Mouse (Mus musculus): ENCODE data around the gene Nat8l.
"Not testable (repeated sequence)": the region's sequence is repeated elsewhere in the genome, so short reads cannot be mapped to it uniquely, and the experiment has no call there.

The Nat8l gene

GRCm38 (mm10) chr5:33995843-33996693, at the start of gene Nat8l:
TSS of gene Nat8l (plus strand) at chr5:33995984.
- DNase-seq (ENCODE audit: low spot score), result no peak

GRCm38 (mm10) chr5:33947035-33947434, 48.7 kb upstream of the Nat8l start:
- DNase-seq (ENCODE audit: low spot score), result not testable (repeated sequence)

- no peak for DNase-seq (ENCODE audit: low spot score)
These were observed 47.5 kb upstream of the Nat8l start for GRCm38 (mm10) chr5:33948314-33948713.

DNA sequence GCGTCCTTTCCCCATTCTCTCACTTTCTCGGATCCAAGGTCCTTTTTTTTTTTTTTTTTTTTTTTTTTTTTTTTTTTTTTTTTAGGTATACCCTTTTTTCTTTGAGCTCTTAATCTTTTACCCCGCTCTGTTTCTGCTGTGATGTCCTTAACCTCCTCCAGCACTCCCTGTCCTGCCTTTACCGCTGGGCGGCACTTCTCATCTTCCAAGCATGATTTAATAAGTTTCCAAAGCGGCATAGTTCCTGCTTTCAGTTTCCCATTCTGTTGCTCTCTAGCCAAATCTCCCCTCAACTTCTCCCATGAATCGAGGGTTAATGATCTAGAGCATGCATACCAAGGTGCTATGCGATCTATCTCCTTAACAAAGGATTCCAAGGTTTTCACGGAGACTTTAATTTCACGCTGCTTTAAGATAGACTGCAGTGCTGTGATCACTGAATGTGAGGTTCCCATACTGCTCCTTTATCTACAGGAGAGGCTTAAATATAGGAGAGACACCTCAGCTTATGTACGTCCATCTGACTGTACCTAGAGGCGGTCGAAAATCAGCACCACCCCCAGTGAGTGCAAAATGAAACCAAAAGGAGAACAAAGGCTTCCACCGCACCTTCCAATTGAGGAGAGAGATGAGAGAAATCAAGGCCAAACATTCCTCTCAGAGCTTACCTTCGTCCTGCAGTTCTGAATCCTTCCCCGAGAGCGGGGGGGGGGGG, 42.2 kb upstream of the Nat8l start:
- DNase-seq (ENCODE audit: low spot score), result no peak

DNA sequence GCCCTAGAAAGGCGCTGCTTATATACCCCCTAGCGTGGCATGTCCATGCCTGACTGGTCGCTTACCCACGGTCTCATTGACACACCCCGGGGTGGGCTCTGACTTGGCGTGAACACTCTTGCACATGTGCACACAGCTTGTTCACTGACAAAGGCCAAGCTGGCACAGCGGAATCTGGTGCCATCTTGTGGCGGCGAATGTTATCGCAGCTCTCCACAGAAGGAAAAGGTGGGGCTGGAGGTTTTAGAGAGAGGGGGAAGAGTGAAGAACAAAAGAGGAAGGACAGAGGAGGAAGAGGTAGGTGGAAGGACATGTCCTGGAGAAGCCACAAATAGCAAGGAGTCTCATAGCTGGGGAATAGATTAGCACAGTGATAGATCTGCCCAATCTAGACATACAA, 41.4 kb upstream of the Nat8l start:
- peak; percentile 67 for DNase-seq (ENCODE audit: low spot score)

GRCm38 (mm10) chr5:33955868-33956267, 39.9 kb upstream of the Nat8l start:
- DNase-seq (ENCODE audit: low spot score), result no peak

DNA sequence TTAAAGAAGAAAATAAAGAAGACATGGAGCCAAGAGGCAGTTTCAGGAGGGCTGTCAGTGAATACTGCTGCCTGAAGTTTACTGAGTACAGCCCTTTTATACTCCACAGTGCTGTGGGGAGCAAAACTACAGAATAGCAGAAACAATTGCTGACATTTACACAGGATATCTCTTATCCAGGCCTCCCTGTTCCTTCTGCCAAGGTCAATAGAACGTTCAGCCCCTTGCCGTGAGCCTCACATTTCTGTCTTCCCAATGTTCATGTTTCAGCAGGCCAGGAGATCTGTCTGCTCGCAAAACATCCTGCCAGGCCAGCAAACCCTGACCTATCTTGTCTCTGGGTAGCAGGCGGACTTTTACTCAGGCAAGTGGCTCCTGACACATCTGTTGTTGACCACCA, 36.4 kb upstream of the Nat8l start:
- no peak for DNase-seq (ENCODE audit: low spot score)

- DNase-seq (ENCODE audit: low spot score), result no peak
These were observed 21.0 kb upstream of the Nat8l start for GRCm38 (mm10) chr5:33974736-33975135.

- DNase-seq (ENCODE audit: low spot score), result no peak
These were observed 19.5 kb upstream of the Nat8l start for GRCm38 (mm10) chr5:33976267-33976666.

- DNase-seq (ENCODE audit: low spot score), result no peak
These were observed 13.0 kb upstream of the Nat8l start for GRCm38 (mm10) chr5:33982731-33983259.

GRCm38 (mm10) chr5:33983309-33984121, 12.3 kb upstream of the Nat8l start, which contains the start of gene Gm1673:
TSS of gene Gm1673 (plus strand) at chr5:33983433.
- peak; percentile 53 for DNase-seq (ENCODE audit: low spot score)

GRCm38 (mm10) chr5:33994671-33995625, 836 bp upstream of the Nat8l start:
- no peak for DNase-seq (ENCODE audit: low spot score)

DNA sequence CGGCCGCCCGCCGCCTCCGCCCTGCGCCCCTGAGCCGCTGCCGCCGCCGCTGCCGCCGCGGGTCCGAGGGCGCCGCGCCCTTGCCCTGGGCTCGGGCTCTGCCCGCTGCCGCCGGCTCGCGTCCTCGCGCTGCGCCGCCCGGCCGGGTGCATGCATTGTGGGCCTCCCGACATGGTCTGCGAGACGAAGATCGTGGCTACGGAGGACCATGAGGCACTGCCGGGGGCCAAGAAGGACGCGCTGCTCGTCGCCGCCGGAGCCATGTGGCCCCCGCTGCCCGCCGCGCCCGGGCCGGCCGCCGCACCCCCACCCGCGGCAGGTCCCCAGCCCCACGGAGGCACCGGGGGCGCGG, 886 bp downstream of the Nat8l start:
- DNase-seq (ENCODE audit: low spot score), result no peak

- DNase-seq (ENCODE audit: low spot score), result no peak
These were observed 1.4 kb downstream of the Nat8l start for GRCm38 (mm10) chr5:33997051-33997741.

DNA sequence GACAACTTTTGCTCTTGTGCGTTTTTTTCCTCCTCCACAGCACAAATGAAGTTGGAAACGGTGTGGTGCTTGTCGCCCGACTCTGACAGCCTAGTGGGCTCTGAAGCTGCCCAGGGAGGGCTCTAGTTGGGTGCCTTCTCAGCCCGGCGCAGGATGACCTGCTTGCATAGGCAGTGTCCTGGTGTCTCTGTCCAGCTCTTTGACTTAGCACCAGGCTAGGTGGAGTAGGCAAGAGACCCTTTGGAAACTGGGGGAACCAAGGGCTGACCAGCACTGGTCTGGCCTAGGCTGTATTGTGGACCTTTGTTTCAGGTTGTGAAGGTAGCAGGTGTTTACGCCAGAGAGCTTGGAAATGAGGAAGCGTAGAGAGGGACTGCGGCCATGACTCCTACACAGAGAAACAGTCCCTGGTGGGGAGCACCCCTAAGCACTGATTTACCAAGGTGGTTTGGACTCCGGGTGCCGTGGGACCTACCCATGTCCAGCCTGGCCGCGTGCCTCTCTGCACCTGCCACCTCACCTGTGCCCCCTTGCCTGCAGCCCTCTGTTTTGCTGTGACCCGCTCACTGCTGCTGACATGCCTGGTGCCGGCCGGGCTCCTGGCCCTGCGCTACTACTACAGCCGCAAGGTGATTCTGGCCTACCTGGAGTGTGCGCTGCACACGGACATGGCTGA, 2.2 kb downstream of the Nat8l start:
- no peak for DNase-seq (ENCODE audit: low spot score)

GRCm38 (mm10) chr5:33998505-33998877, 2.7 kb downstream of the Nat8l start:
- no peak for DNase-seq (ENCODE audit: low spot score)

DNA sequence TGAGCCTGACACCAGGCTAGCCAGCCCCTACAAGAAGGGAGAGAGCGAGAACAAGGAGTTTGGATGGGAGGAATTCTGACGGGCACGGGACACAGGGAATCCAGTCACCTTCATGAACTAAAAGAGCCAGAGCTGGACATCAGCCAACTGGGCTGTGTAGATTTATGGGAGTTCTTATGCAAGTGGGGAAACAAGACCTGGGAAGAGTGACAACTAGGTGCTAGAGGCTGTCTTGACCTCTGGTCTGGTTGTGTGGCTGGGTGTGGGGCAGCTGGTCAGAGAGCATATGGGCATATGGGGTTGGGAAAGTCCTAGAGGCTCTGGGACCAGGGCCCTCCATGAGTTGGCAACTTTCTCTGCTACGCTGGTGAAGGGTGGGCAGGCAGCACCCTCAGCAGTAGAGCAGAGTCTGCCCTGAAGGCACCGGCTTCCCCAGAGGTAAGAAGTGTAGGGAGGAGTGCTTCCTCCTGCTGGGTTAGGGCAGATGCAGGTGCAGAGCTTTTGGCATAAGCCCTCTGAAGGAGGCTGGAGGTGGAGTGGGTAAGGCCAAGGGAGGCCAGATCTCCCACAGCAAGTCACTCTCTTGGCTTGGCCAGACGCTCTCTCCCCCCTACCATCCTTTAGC, 3.8 kb downstream of the Nat8l start:
- DNase-seq (ENCODE audit: low spot score), result no peak

- no peak for DNase-seq (ENCODE audit: low spot score)
These were observed 5.0 kb downstream of the Nat8l start for GRCm38 (mm10) chr5:34000809-34001208.

- no peak for DNase-seq (ENCODE audit: low spot score)
These were observed 5.6 kb downstream of the Nat8l start for GRCm38 (mm10) chr5:34001401-34001800.
